Mouse (Mus musculus): ENCODE measurements around the gene Ccdc171. TPM values are rescaled to one million over a fixed set of nuclear protein-coding genes. Genes with fewer than 3 reads are reported as not detected.
"Not testable (repeated sequence)": the region's sequence is repeated elsewhere in the genome, so short reads cannot be mapped to it uniquely, and the experiment has no call there.

Ccdc171 gene
- polyA plus RNA-seq, 1 experiment from 2014 or later: 5.9 TPM

- H3K4me2 ChIP-seq (ENCODE audit: low read depth, severe bottlenecking): no peak overlapping the region
- H3K27me3 ChIP-seq (ENCODE audit: control insufficient read depth, insufficient read depth, low read length): no peaks in the 10 kb centered on the region
- 92% methylated on average over 5 of the region's 5 CpGs for WGBS
- no peaks in the 10 kb centered on the region for H3K36me3 ChIP-seq (ENCODE audit: control insufficient read depth, insufficient read depth, low read length)
- H3K4me3 ChIP-seq (ENCODE audit: low read depth, low read length): no peak overlapping the region
- no peaks in the 10 kb centered on the region for H3K9me3 ChIP-seq (ENCODE audit: control insufficient read depth, low read length)
- DNase-seq (ENCODE audit: low spot score) (no peak), ATAC-seq (ENCODE audit: insufficient number of reproducible peaks, low FRiP score, low TSS enrichment, low read depth) (no peak)
- no peaks in the 10 kb centered on the region for H3K4me1 ChIP-seq (ENCODE audit: control insufficient read depth, insufficient read depth, low read length)
- H3K27ac ChIP-seq (replicated peaks; ENCODE audit: low read depth, low read length): no peak overlapping the region
- no peak overlapping the region for H3K9ac ChIP-seq (ENCODE audit: low read length)
Observed at GRCm38 (mm10) chr4:83571033-83571432, 45.7 kb downstream of the Ccdc171 start.

GRCm38 (mm10) chr4:83572521-83572920, 47.2 kb downstream of the Ccdc171 start:
- WGBS: 78% methylated on average over 6 of the region's 6 CpGs
- no peaks in the 10 kb centered on the region for H3K4me1 ChIP-seq (ENCODE audit: control insufficient read depth, insufficient read depth, low read length)
- no peak for ATAC-seq (ENCODE audit: insufficient number of reproducible peaks, low FRiP score, low TSS enrichment, low read depth)

DNA sequence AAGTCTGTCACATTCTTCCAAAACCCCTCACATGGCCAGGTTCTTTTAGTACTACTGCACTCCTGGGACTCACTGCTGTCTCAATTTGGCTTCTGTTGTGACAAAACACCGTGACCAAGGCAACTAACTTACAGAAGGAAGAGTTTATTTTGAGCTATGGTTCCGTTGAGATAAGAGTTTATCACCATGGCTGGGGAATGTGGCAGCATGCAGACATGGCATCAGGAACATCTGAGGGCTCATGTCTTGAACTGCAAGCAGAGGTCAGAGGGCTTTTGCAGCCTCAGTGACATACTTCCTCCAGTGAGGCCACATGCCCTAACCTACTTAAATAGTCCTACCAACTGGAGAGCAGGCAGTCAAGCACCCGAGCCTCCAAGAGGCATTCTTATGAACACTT, 51.0 kb downstream of the Ccdc171 start:
- Histone ChIP-seq H3K27ac (replicated peaks; ENCODE audit: low read depth, low read length) (no peak overlapping the region), H3K4me2 (ENCODE audit: low read depth, severe bottlenecking) (no peak overlapping the region), H3K36me3 (ENCODE audit: control insufficient read depth, insufficient read depth, low read length) (no peaks in the 10 kb centered on the region), H3K4me1 (ENCODE audit: control insufficient read depth, insufficient read depth, low read length) (no peaks in the 10 kb centered on the region), H3K9ac (ENCODE audit: low read length) (no peak overlapping the region), H3K27me3 (ENCODE audit: control insufficient read depth, insufficient read depth, low read length) (no peaks in the 10 kb centered on the region), H3K4me3 (ENCODE audit: low read depth, low read length) (no peak overlapping the region), H3K9me3 (ENCODE audit: control insufficient read depth, low read length) (no peaks in the 10 kb centered on the region)
- 68% methylated on average over 3 of the region's 3 CpGs for WGBS
- no peak for ATAC-seq (ENCODE audit: insufficient number of reproducible peaks, low FRiP score, low TSS enrichment, low read depth)
- DNase-seq (ENCODE audit: low spot score): no peak

More at GRCm38 (mm10) chr4:83572521-83572920, 47.2 kb downstream of the Ccdc171 start:
- DNase-seq (ENCODE audit: low spot score): no peak
- H3K4me2 ChIP-seq (ENCODE audit: low read depth, severe bottlenecking): no peak overlapping the region
- H3K36me3 ChIP-seq (ENCODE audit: control insufficient read depth, insufficient read depth, low read length): no peaks in the 10 kb centered on the region
- H3K27ac ChIP-seq (replicated peaks; ENCODE audit: low read depth, low read length): no peak overlapping the region
- no peak overlapping the region for H3K4me3 ChIP-seq (ENCODE audit: low read depth, low read length)
- no peaks in the 10 kb centered on the region for H3K9me3 ChIP-seq (ENCODE audit: control insufficient read depth, low read length)
- H3K9ac ChIP-seq (ENCODE audit: low read length): no peak overlapping the region
- no peaks in the 10 kb centered on the region for H3K27me3 ChIP-seq (ENCODE audit: control insufficient read depth, insufficient read depth, low read length)

DNA sequence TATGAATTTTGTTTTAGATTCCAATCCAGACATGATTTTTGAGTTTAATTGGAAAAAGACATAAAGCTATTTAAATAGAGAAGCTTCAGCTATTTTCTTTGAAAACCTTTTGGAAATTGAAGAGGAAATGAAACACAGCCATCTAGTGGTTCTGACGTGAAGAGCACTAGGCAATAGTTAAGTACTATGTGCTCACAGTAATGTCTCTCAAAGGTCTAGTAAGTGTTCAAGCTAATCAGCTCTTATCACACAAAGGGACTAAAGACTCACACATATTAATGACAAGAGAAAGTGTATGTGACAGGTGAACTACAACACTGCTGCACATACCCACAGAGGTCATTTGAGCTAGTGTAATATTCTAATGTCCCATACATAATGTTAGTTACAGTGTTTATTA, 54.8 kb downstream of the Ccdc171 start:
- H3K27me3 ChIP-seq (ENCODE audit: control insufficient read depth, insufficient read depth, low read length): no peaks in the 10 kb centered on the region
- WGBS: 19% methylated on average over 1 of the region's 1 CpGs
- ATAC-seq (ENCODE audit: insufficient number of reproducible peaks, low FRiP score, low TSS enrichment, low read depth) (no peak), DNase-seq (ENCODE audit: low spot score) (no peak)
- H3K9me3 ChIP-seq (ENCODE audit: control insufficient read depth, low read length): no peaks in the 10 kb centered on the region
- no peaks in the 10 kb centered on the region for H3K4me1 ChIP-seq (ENCODE audit: control insufficient read depth, insufficient read depth, low read length)
- H3K4me3 ChIP-seq (ENCODE audit: low read depth, low read length): no peak overlapping the region
- H3K27ac ChIP-seq (replicated peaks; ENCODE audit: low read depth, low read length): no peak overlapping the region
- no peak overlapping the region for H3K9ac ChIP-seq (ENCODE audit: low read length)
- no peak overlapping the region for H3K4me2 ChIP-seq (ENCODE audit: low read depth, severe bottlenecking)
- no peaks in the 10 kb centered on the region for H3K36me3 ChIP-seq (ENCODE audit: control insufficient read depth, insufficient read depth, low read length)

- ATAC-seq (ENCODE audit: insufficient number of reproducible peaks, low FRiP score, low TSS enrichment, low read depth) (no peak), DNase-seq (ENCODE audit: low spot score) (no peak)
- Histone ChIP-seq H3K4me3 (ENCODE audit: low read depth, low read length) (no peak overlapping the region), H3K27me3 (ENCODE audit: control insufficient read depth, insufficient read depth, low read length) (no peaks in the 10 kb centered on the region), H3K9ac (ENCODE audit: low read length) (no peak overlapping the region), H3K9me3 (ENCODE audit: control insufficient read depth, low read length) (no peaks in the 10 kb centered on the region), H3K4me1 (ENCODE audit: control insufficient read depth, insufficient read depth, low read length) (no peaks in the 10 kb centered on the region), H3K4me2 (ENCODE audit: low read depth, severe bottlenecking) (no peak overlapping the region), H3K27ac (replicated peaks; ENCODE audit: low read depth, low read length) (no peak overlapping the region), H3K36me3 (ENCODE audit: control insufficient read depth, insufficient read depth, low read length) (no peaks in the 10 kb centered on the region)
- WGBS: 85% methylated on average over 1 of the region's 1 CpGs
Observed at GRCm38 (mm10) chr4:83587563-83587962, 62.2 kb downstream of the Ccdc171 start.

DNA sequence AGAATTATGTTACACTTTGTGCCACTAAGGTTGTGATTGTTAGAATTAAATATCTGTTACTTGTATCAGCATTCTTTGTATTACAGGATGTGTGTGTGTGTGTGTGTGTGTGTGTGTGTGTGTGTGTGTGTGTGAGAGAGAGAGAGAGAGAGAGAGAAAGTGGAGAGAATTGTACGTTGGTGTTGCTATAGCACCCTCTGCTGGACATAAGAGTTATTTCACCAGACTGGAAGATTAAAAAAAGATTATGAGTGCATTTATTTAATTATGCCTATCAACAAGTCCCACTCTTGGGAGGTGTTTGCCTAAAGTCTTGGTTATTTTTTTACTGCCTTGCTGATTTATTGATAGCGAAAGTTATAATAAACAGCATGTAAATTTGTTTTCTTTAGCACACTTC, 71.1 kb downstream of the Ccdc171 start:
- Histone ChIP-seq H3K4me3 (ENCODE audit: low read depth, low read length) (no peak overlapping the region), H3K4me1 (ENCODE audit: control insufficient read depth, insufficient read depth, low read length) (no peaks in the 10 kb centered on the region), H3K9ac (ENCODE audit: low read length) (no peak overlapping the region), H3K4me2 (ENCODE audit: low read depth, severe bottlenecking) (no peak overlapping the region), H3K27ac (replicated peaks; ENCODE audit: low read depth, low read length) (no peak overlapping the region), H3K27me3 (ENCODE audit: control insufficient read depth, insufficient read depth, low read length) (no peaks in the 10 kb centered on the region), H3K9me3 (ENCODE audit: control insufficient read depth, low read length) (no peaks in the 10 kb centered on the region), H3K36me3 (ENCODE audit: control insufficient read depth, insufficient read depth, low read length) (no peaks in the 10 kb centered on the region)
- WGBS: 20% methylated on average over 2 of the region's 2 CpGs
- no peak for DNase-seq (ENCODE audit: low spot score)
- no peak for ATAC-seq (ENCODE audit: insufficient number of reproducible peaks, low FRiP score, low TSS enrichment, low read depth)

GRCm38 (mm10) chr4:83611111-83611510, 85.8 kb downstream of the Ccdc171 start:
- H3K4me3 ChIP-seq (ENCODE audit: low read depth, low read length): no peak overlapping the region
- no peaks in the 10 kb centered on the region for H3K36me3 ChIP-seq (ENCODE audit: control insufficient read depth, insufficient read depth, low read length)
- no peaks in the 10 kb centered on the region for H3K9me3 ChIP-seq (ENCODE audit: control insufficient read depth, low read length)
- no peak overlapping the region for H3K4me2 ChIP-seq (ENCODE audit: low read depth, severe bottlenecking)
- H3K27me3 ChIP-seq (ENCODE audit: control insufficient read depth, insufficient read depth, low read length): no peaks in the 10 kb centered on the region
- H3K27ac ChIP-seq (replicated peaks; ENCODE audit: low read depth, low read length): no peak overlapping the region
- WGBS: 84% methylated on average over 3 of the region's 3 CpGs
- DNase-seq (ENCODE audit: low spot score): no peak
- no peak overlapping the region for H3K9ac ChIP-seq (ENCODE audit: low read length)
- H3K4me1 ChIP-seq (ENCODE audit: control insufficient read depth, insufficient read depth, low read length): no peaks in the 10 kb centered on the region
- no peak for ATAC-seq (ENCODE audit: insufficient number of reproducible peaks, low FRiP score, low TSS enrichment, low read depth)

GRCm38 (mm10) chr4:83623021-83623711, 97.8 kb downstream of the Ccdc171 start:
- not testable (repeated sequence) for H3K9me3 ChIP-seq (ENCODE audit: control insufficient read depth, low read length); H3K4me1 ChIP-seq (ENCODE audit: control insufficient read depth, insufficient read depth, low read length); H3K27me3 ChIP-seq (ENCODE audit: control insufficient read depth, insufficient read depth, low read length); H3K36me3 ChIP-seq (ENCODE audit: control insufficient read depth, insufficient read depth, low read length); H3K4me2 ChIP-seq (ENCODE audit: low read depth, severe bottlenecking); DNase-seq (ENCODE audit: low spot score); ATAC-seq (ENCODE audit: insufficient number of reproducible peaks, low FRiP score, low TSS enrichment, low read depth); H3K9ac ChIP-seq (ENCODE audit: low read length); H3K4me3 ChIP-seq (ENCODE audit: low read depth, low read length); H3K27ac ChIP-seq (replicated peaks; ENCODE audit: low read depth, low read length)
- WGBS: 32% methylated on average over 10 of the region's 13 CpGs

DNA sequence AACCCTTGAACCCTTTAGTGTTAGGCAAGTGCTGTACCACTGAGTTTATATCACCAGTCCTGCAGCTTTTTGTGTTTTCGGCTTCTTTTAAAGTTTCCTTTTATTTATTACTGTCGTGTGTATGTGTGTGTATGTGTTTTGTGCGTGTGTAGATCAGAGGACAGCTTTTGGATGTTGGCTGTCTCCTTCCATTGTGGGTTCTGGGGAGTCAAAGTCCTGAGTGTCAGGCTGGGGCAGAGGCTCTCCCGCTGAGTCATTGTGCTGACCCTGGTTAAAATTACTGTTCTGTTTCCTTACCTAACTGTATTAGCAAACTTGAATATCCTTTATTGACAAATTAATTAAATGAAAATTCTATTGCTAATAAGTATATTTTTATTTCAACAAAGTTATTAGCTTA, 98.4 kb downstream of the Ccdc171 start:
- Histone ChIP-seq H3K9me3 (ENCODE audit: control insufficient read depth, low read length) (no peaks in the 10 kb centered on the region), H3K4me1 (ENCODE audit: control insufficient read depth, insufficient read depth, low read length) (no peaks in the 10 kb centered on the region), H3K27me3 (ENCODE audit: control insufficient read depth, insufficient read depth, low read length) (no peaks in the 10 kb centered on the region), H3K36me3 (ENCODE audit: control insufficient read depth, insufficient read depth, low read length) (no peaks in the 10 kb centered on the region), H3K4me3 (ENCODE audit: low read depth, low read length) (no peak overlapping the region), H3K4me2 (ENCODE audit: low read depth, severe bottlenecking) (no peak overlapping the region), H3K27ac (replicated peaks; ENCODE audit: low read depth, low read length) (no peak overlapping the region), H3K9ac (ENCODE audit: low read length) (no peak overlapping the region)
- no peak for DNase-seq (ENCODE audit: low spot score)
- no peak for ATAC-seq (ENCODE audit: insufficient number of reproducible peaks, low FRiP score, low TSS enrichment, low read depth)
- WGBS: 94% methylated on average over 4 of the region's 4 CpGs
